Mouse (Mus musculus): ENCODE measurements around the gene Tcf7l1.

- TF ChIP-seq CTCF (IDR thresholded peaks at IDR 0.05; ENCODE audit: borderline replicate concordance, insufficient read depth, low read depth, low read length): no peak
- TF ChIP-seq POLR2A (IDR thresholded peaks at IDR 0.05; ENCODE audit: borderline replicate concordance, insufficient read depth, low read length): peak; percentile 97
Observed at GRCm38 (mm10) chr6:72616643-72617288, 172.3 kb downstream of the Tcf7l1 start, which contains the start of gene Tgoln1.

Measured in cerebellum, adult 2 months (tissue).